Mouse (Mus musculus): ENCODE measurements at regions not wholly inside any gene's neighbourhood (a gene's known extent, or its start where the extent isn't known, plus 50 kb on each side); places are given as distances from the start of the nearest gene placed in this dataset.

GRCm38 (mm10) chr1:57612171-57612570 lies 161.8 kb upstream of the Spats2l start:
- Histone ChIP-seq H3K27me3 (ENCODE audit: insufficient read depth, low read length) (no peaks in the 10 kb centered on the region), H3K4me2 (ENCODE audit: low read depth) (no peak overlapping the region), H3K4me1 (ENCODE audit: insufficient read depth) (0 out of 2 replicates have a peak, but pooled peaks cover 8% of the 10 kb centered on the region), H3K9ac (no peak overlapping the region), H3K4me3 (ENCODE audit: low read depth, low read length) (no peak overlapping the region), H3K9me3 (ENCODE audit: low read length) (no peaks in the 10 kb centered on the region), H3K27ac (ENCODE audit: low read depth, low read length) (no peak overlapping the region), H3K36me3 (ENCODE audit: insufficient read depth) (no peaks in the 10 kb centered on the region)
- 69% methylated on average over 4 of the region's 4 CpGs for WGBS
- ATAC-seq (no peak), DNase-seq (no peak)
- TF ChIP-seq CTCF (IDR thresholded peaks at IDR 0.05; ENCODE audit: low read depth), result no peak

GRCm38 (mm10) chr1:57612931-57613804 lies 160.8 kb upstream of the Spats2l start:
- 0 out of 2 replicates have a peak overlapping the region, but pooled peaks have one; percentile 4 for H3K27ac ChIP-seq (ENCODE audit: low read depth, low read length)
- H3K4me3 ChIP-seq (ENCODE audit: low read depth, low read length), result no peak overlapping the region
- peak overlapping the region; percentile 33 for H3K4me2 ChIP-seq (ENCODE audit: low read depth)
- 29% methylated on average over 17 of the region's 17 CpGs for WGBS
- H3K27me3 ChIP-seq (ENCODE audit: insufficient read depth, low read length), result no peaks in the 10 kb centered on the region
- TF ChIP-seq CTCF (IDR thresholded peaks at IDR 0.05; ENCODE audit: low read depth), result no peak
- no peaks in the 10 kb centered on the region for H3K9me3 ChIP-seq (ENCODE audit: low read length)
- 0 out of 2 replicates have a peak, but pooled peaks cover 8% of the 10 kb centered on the region for H3K4me1 ChIP-seq (ENCODE audit: insufficient read depth)
- ATAC-seq, result peak; percentile 38; the same call in 1 of the 2 replicates
- no peak for DNase-seq
- H3K36me3 ChIP-seq (ENCODE audit: insufficient read depth), result no peaks in the 10 kb centered on the region
- H3K9ac ChIP-seq, result no peak overlapping the region

- H3K4me3 ChIP-seq (ENCODE audit: low read depth, low read length), result no peak overlapping the region
- H3K36me3 ChIP-seq (ENCODE audit: insufficient read depth), result no peaks in the 10 kb centered on the region
- H3K4me1 ChIP-seq (ENCODE audit: insufficient read depth), result no peaks in the 10 kb centered on the region
- H3K27me3 ChIP-seq (ENCODE audit: insufficient read depth, low read length), result no peaks in the 10 kb centered on the region
- no peak for ATAC-seq
- DNase-seq, result no peak
- H3K9ac ChIP-seq, result no peak overlapping the region
- TF ChIP-seq CTCF (IDR thresholded peaks at IDR 0.05; ENCODE audit: low read depth), result no peak
- H3K9me3 ChIP-seq (ENCODE audit: low read length), result no peaks in the 10 kb centered on the region
- no peak overlapping the region for H3K4me2 ChIP-seq (ENCODE audit: low read depth)
- no peak overlapping the region for H3K27ac ChIP-seq (ENCODE audit: low read depth, low read length)
Measured at GRCm38 (mm10) chr1:57615155-57615554, 158.8 kb upstream of the Spats2l start.

GRCm38 (mm10) chr1:57617316-57617715 lies 156.6 kb upstream of the Spats2l start:
- no peak overlapping the region for H3K27ac ChIP-seq (ENCODE audit: low read depth, low read length)
- H3K4me1 ChIP-seq (ENCODE audit: insufficient read depth), result no peaks in the 10 kb centered on the region
- no peak for TF ChIP-seq CTCF (IDR thresholded peaks at IDR 0.05; ENCODE audit: low read depth)
- no peaks in the 10 kb centered on the region for H3K36me3 ChIP-seq (ENCODE audit: insufficient read depth)
- ATAC-seq, result no peak
- 85% methylated on average over 3 of the region's 3 CpGs for WGBS
- H3K27me3 ChIP-seq (ENCODE audit: insufficient read depth, low read length), result no peaks in the 10 kb centered on the region
- no peak overlapping the region for H3K9ac ChIP-seq
- H3K4me3 ChIP-seq (ENCODE audit: low read depth, low read length), result no peak overlapping the region
- no peak for DNase-seq
- no peak overlapping the region for H3K4me2 ChIP-seq (ENCODE audit: low read depth)
- no peaks in the 10 kb centered on the region for H3K9me3 ChIP-seq (ENCODE audit: low read length)

- Histone ChIP-seq H3K4me2 (ENCODE audit: low read depth) (no peak overlapping the region), H3K36me3 (ENCODE audit: insufficient read depth) (no peaks in the 10 kb centered on the region), H3K27me3 (ENCODE audit: insufficient read depth, low read length) (no peaks in the 10 kb centered on the region), H3K9me3 (ENCODE audit: low read length) (no peaks in the 10 kb centered on the region), H3K9ac (no peak overlapping the region), H3K27ac (ENCODE audit: low read depth, low read length) (no peak overlapping the region), H3K4me1 (ENCODE audit: insufficient read depth) (no peaks in the 10 kb centered on the region), H3K4me3 (ENCODE audit: low read depth, low read length) (no peak overlapping the region)
- DNase-seq (no peak), ATAC-seq (no peak)
- no peak for TF ChIP-seq CTCF (IDR thresholded peaks at IDR 0.05; ENCODE audit: low read depth)
- WGBS, result 85% methylated on average over 9 of the region's 9 CpGs
Measured at GRCm38 (mm10) chr1:57622561-57622960, 151.4 kb upstream of the Spats2l start.

GRCm38 (mm10) chr1:57633986-57634385 lies 140.0 kb upstream of the Spats2l start:
- 19% methylated on average over 1 of the region's 1 CpGs for WGBS
- DNase-seq (no peak), ATAC-seq (no peak)

GRCm38 (mm10) chr1:57642131-57642530 lies 131.8 kb upstream of the Spats2l start:
- no peaks in the 10 kb centered on the region for H3K36me3 ChIP-seq (ENCODE audit: insufficient read depth)
- no peak for TF ChIP-seq CTCF (IDR thresholded peaks at IDR 0.05; ENCODE audit: low read depth)
- no peak overlapping the region for H3K4me2 ChIP-seq (ENCODE audit: low read depth)
- no peaks in the 10 kb centered on the region for H3K27me3 ChIP-seq (ENCODE audit: insufficient read depth, low read length)
- no peaks in the 10 kb centered on the region for H3K9me3 ChIP-seq (ENCODE audit: low read length)
- 69% methylated on average over 5 of the region's 5 CpGs for WGBS
- H3K9ac ChIP-seq, result no peak overlapping the region
- no peak overlapping the region for H3K4me3 ChIP-seq (ENCODE audit: low read depth, low read length)
- DNase-seq (peak; percentile 4), ATAC-seq (no peak)
- H3K27ac ChIP-seq (ENCODE audit: low read depth, low read length), result no peak overlapping the region
- H3K4me1 ChIP-seq (ENCODE audit: insufficient read depth), result no peaks in the 10 kb centered on the region; the same call in 1 of the 2 replicates

More at GRCm38 (mm10) chr1:57633986-57634385, 140.0 kb upstream of the Spats2l start:
- no peak overlapping the region for H3K27ac ChIP-seq (ENCODE audit: low read depth, low read length)
- H3K4me1 ChIP-seq (ENCODE audit: insufficient read depth), result no peaks in the 10 kb centered on the region
- H3K36me3 ChIP-seq (ENCODE audit: insufficient read depth), result no peaks in the 10 kb centered on the region
- H3K27me3 ChIP-seq (ENCODE audit: insufficient read depth, low read length), result no peaks in the 10 kb centered on the region
- no peak overlapping the region for H3K4me2 ChIP-seq (ENCODE audit: low read depth)
- TF ChIP-seq CTCF (IDR thresholded peaks at IDR 0.05; ENCODE audit: low read depth), result no peak
- H3K9me3 ChIP-seq (ENCODE audit: low read length), result no peaks in the 10 kb centered on the region
- H3K4me3 ChIP-seq (ENCODE audit: low read depth, low read length), result no peak overlapping the region
- no peak overlapping the region for H3K9ac ChIP-seq
